Mouse (Mus musculus) liver, postnatal 0 days (tissue): ENCODE measurements around the gene Fev. TPM values are rescaled to one million over a fixed set of nuclear protein-coding genes. Genes with fewer than 3 reads are reported as not detected.
A peak's percentile ranks its signal among the peaks of the same experiment; 100 is the strongest.

Source experiments
- ATAC-seq: fragments of 200-750 bp; cut with Nextera tagmentation; 2 replicates; pipeline ENCODE4 v1.8.0; 2017; ENCODE audit warnings: mild to moderate bottlenecking, moderate library complexity
- DNase-seq: peaks from one replicate; pipeline ENCODE4 v3.0.0-alpha.2; 2016
- H3K27ac ChIP-seq: fragments of 300-500 bp; sonication (generic); 2 replicates; pipeline ENCODE4 v1.5.1; 2014; ENCODE audit warnings: antibody characterized with exemption, moderate library complexity, mild to moderate bottlenecking, low read depth
- H3K27me3 ChIP-seq: fragments of 300-500 bp; sonication (generic); 2 replicates; pipeline ENCODE4 v1.6.1; 2014; ENCODE audit warnings: low read length, control low read depth, mixed read lengths; ENCODE audit not compliant: insufficient read depth
- H3K36me3 ChIP-seq: fragments of 300-500 bp; sonication (generic); replicated peaks from 2 replicates; pipeline ENCODE4 v1.6.1; 2014; ENCODE audit warnings: mild to moderate bottlenecking, control low read depth, low read length, moderate library complexity, mixed read lengths; ENCODE audit not compliant: insufficient read depth
- H3K4me1 ChIP-seq: fragments of 300-500 bp; sonication (generic); 2 replicates; pipeline ENCODE4 v1.6.1; 2014; ENCODE audit warnings: antibody characterized with exemption, mild to moderate bottlenecking, control low read depth; ENCODE audit not compliant: insufficient read depth
- H3K4me2 ChIP-seq: fragments of 300-500 bp; sonication (generic); 2 replicates; pipeline ENCODE4 v1.6.1; 2014; ENCODE audit warnings: low read depth, mild to moderate bottlenecking, low read length, moderate library complexity, mixed read lengths
- H3K4me3 ChIP-seq: fragments of 300-500 bp; sonication (generic); 2 replicates; pipeline ENCODE4 v1.5.1; 2014; ENCODE audit warnings: low read depth, low read length
- H3K9ac ChIP-seq: fragments of 300-500 bp; sonication (generic); replicated peaks from 2 replicates; pipeline ENCODE4 v1.6.1; 2014; ENCODE audit warnings: mild to moderate bottlenecking, moderate library complexity
- H3K9me3 ChIP-seq: fragments of 300-500 bp; sonication (generic); 2 replicates; pipeline ENCODE4 v1.6.1; 2016; ENCODE audit warnings: mild to moderate bottlenecking, control low read depth, low read length, mixed read lengths
- CTCF ChIP-seq: sonication (generic); IDR thresholded peaks from 2 replicates; pipeline ENCODE4 v1.5.1; 2016; ENCODE audit warnings: antibody characterized with exemption, low read depth
- EP300 ChIP-seq: IDR thresholded peaks from 2 replicates; pipeline ENCODE4 v1.6.1; 2016; ENCODE audit warnings: antibody characterized with exemption, low read depth, mild to moderate bottlenecking
- WGBS: fragments of 180-500 bp; shearing (Covaris S2); extraction: QIAGEN DNeasy Blood & Tissue Kit; methylation state at CpG from one replicate; pipeline ENCODE4 v1.1.7; 2014; ENCODE audit not compliant: insufficient replicate concordance; 5-methylcytosine and 5-hydroxymethylcytosine counted together
- polyA plus RNA-seq: library from polyadenylated mRNA; unstranded; fragments of >200 nt; fragmentation: Nextera tagmentation; extraction: Ambion mirVana; gene quantifications from 2 replicates; pipeline ENCODE4 v1.2.1, GENCODE M21; 2015

Gene Fev
- polyA plus RNA-seq, 1 experiment from 2014 or later = 0.20 TPM

- Histone ChIP-seq H3K9ac (no peak within 1 kb of the TSS), H3K27me3 (peaks cover 59% of the 10 kb centered on the region), H3K9me3 (no peaks in the 10 kb centered on the region), H3K4me1 (no peaks in the 10 kb centered on the region), H3K4me3 (no peak within 1 kb of the TSS), H3K27ac (no peak within 1 kb of the TSS), H3K36me3 (no peaks in the 10 kb centered on the region), H3K4me2 (no peak within 1 kb of the TSS)
- no peak for ATAC-seq
- peak; percentile 69 for DNase-seq
- WGBS = 8% methylated on average over 25 of the region's 25 CpGs
- TF ChIP-seq CTCF (peak; percentile 72), EP300 (no peak)
These were observed 8.1 kb upstream of the Fev start, which contains the start of gene Cryba2 for GRCm38 (mm10) chr1:74893134-74893855. Gene Cryba2, minus strand, starts transcription at chr1:74893143.

DNA sequence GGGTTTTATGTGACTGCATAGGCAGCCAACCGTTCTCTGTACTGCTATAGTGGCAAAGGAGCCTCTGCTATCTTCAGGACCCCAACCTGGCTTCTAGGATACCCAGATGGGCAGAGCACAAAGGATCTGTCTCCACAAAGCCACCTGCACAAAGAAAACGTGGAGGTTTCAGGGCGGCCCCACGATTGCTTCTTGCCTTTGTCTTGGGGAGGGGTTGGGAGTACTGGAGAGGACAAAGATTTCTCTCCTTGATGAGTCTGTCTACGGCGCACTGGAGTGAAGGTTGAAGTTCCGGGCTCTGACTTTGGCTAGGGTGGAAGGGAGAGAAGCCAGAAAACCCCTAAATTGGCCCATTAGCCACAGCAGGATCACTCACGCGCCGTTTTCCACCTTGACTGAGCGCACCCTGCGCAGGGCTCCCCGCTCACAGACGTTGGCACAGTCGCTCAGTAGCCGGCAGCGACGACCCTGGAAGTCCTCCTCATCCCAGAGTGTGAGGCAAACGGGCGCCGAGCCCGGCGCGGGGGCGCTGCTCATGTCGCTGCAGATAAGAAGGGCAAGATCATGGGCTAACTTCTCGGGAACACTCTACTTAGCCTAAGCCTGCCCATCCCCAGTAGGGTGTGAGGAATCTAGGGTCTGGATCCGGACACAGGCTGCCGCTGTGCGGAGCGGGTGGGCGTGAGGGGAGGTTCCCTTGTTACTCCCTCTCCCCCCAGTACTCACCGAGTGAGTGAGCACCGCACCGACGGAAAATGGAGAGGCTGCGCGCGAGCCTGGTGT, 7.3 kb upstream of the Fev start:
- Histone ChIP-seq H3K36me3 (no peaks in the 10 kb centered on the region), H3K9ac (no peak overlapping the region), H3K9me3 (no peaks in the 10 kb centered on the region), H3K4me2 (no peak overlapping the region), H3K27me3 (peaks cover 54% of the 10 kb centered on the region), H3K27ac (no peak overlapping the region), H3K4me1 (no peaks in the 10 kb centered on the region), H3K4me3 (no peak overlapping the region)
- ATAC-seq (no peak), DNase-seq (no peak)
- WGBS = 2% methylated on average over 39 of the region's 39 CpGs
- TF ChIP-seq CTCF (no peak), EP300 (no peak)

GRCm38 (mm10) chr1:74891513-74891912, 6.3 kb upstream of the Fev start:
- no peak overlapping the region for H3K27ac ChIP-seq
- peak; percentile 57 for DNase-seq
- no peak overlapping the region for H3K9ac ChIP-seq
- WGBS = 0% methylated on average over 2 of the region's 8 CpGs
- ATAC-seq = no peak
- TF ChIP-seq EP300 (no peak), CTCF (no peak)
- H3K4me2 ChIP-seq = no peak overlapping the region
- no peaks in the 10 kb centered on the region for H3K36me3 ChIP-seq
- no peaks in the 10 kb centered on the region for H3K9me3 ChIP-seq
- peaks cover 56% of the 10 kb centered on the region for H3K27me3 ChIP-seq
- no peak overlapping the region for H3K4me3 ChIP-seq
- no peaks in the 10 kb centered on the region for H3K4me1 ChIP-seq

- Histone ChIP-seq H3K9ac (no peak overlapping the region), H3K27me3 (peaks cover 70% of the 10 kb centered on the region), H3K4me1 (peaks cover 3% of the 10 kb centered on the region; the same call in 1 of the 2 replicates), H3K36me3 (no peaks in the 10 kb centered on the region), H3K27ac (no peak overlapping the region), H3K9me3 (no peaks in the 10 kb centered on the region), H3K4me3 (peak overlapping the region; percentile 17), H3K4me2 (peak overlapping the region; percentile 49)
- WGBS = 1% methylated on average over 57 of the region's 57 CpGs
- TF ChIP-seq CTCF (no peak), EP300 (no peak)
- DNase-seq (no peak), ATAC-seq (no peak)
These were observed 750 bp downstream of the Fev start for GRCm38 (mm10) chr1:74884196-74885141.

DNA sequence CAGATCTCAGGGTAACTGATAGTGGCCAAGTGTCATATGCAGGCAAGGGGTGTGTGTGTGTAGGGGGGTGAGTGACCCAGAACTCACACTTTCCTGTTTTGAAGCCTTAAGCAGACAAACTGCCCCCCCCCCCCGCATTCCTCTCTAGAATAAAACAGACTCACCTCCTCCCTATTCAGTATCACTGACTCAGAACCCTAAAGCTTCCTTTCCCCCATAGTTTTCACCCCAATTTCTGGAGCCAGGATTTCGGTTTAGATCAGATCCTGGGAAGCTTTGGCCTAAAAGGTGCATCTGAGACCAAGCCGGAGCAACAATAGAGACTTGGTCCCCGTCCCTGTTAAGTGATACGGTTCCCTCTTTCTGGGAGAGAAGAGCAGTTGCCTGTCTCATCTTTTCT, 1.8 kb downstream of the Fev start:
- DNase-seq (no peak), ATAC-seq (no peak)
- 14% methylated on average over 5 of the region's 5 CpGs for WGBS

More for the DNA sequence above, 1.8 kb downstream of the Fev start:
- Histone ChIP-seq H3K9ac (no peak overlapping the region), H3K4me3 (no peak overlapping the region), H3K27ac (no peak overlapping the region), H3K9me3 (no peaks in the 10 kb centered on the region), H3K27me3 (peaks cover 75% of the 10 kb centered on the region), H3K36me3 (no peaks in the 10 kb centered on the region), H3K4me2 (no peak overlapping the region), H3K4me1 (peaks cover 3% of the 10 kb centered on the region; the same call in 1 of the 2 replicates)
- no peak for TF ChIP-seq EP300
- TF ChIP-seq CTCF = no peak
